Mouse (Mus musculus) E14TG2a.4 (cell line): ENCODE measurements around the gene Csnk1g1.
A peak's percentile ranks its signal among the peaks of the same experiment; 100 is the strongest.

Experiments used
- H3K27me3 ChIP-seq: 2 replicates; pipeline ENCODE4 v1.6.1; 2014; ENCODE audit warnings: low read length, control low read depth; ENCODE audit not compliant: insufficient read depth
- H3K36me3 ChIP-seq: 2 replicates; pipeline ENCODE4 v1.6.1; 2014; ENCODE audit warnings: low read length, control low read depth; ENCODE audit not compliant: insufficient read depth
- H3K4me1 ChIP-seq: replicated peaks from 2 replicates; pipeline ENCODE4 v1.6.1; 2014; ENCODE audit warnings: low read depth, low read length, control low read depth
- H3K4me3 ChIP-seq: replicated peaks from 2 replicates; pipeline ENCODE4 v1.5.1; 2014; ENCODE audit warnings: mild to moderate bottlenecking, low read length
- H3K9me3 ChIP-seq: 2 replicates; pipeline ENCODE4 v1.6.1; 2014; ENCODE audit warnings: low read length, control low read depth
- CTCF ChIP-seq: conservative IDR thresholded peaks from 2 replicates; pipeline ENCODE4 v1.5.1; 2014; ENCODE audit warnings: low read length
- NANOG ChIP-seq: IDR thresholded peaks from 2 replicates; pipeline ENCODE4 v1.6.1; 2014; ENCODE audit warnings: borderline replicate concordance, low read length, mixed read lengths
- POU5F1 ChIP-seq: IDR thresholded peaks from 2 replicates; pipeline ENCODE4 v1.6.1; 2014; ENCODE audit warnings: low read length, borderline replicate concordance

The Csnk1g1 gene

GRCm38 (mm10) chr9:66038082-66038481 lies 129.4 kb downstream of the Csnk1g1 start:
- H3K27me3 ChIP-seq: no peaks in the 10 kb centered on the region
- no peak overlapping the region for H3K4me3 ChIP-seq
- H3K9me3 ChIP-seq: no peaks in the 10 kb centered on the region
- no peak for TF ChIP-seq CTCF
- no peak for TF ChIP-seq POU5F1
- TF ChIP-seq NANOG: no peak
- H3K4me1 ChIP-seq: no peaks in the 10 kb centered on the region
- H3K36me3 ChIP-seq: peaks cover 43% of the 10 kb centered on the region

GRCm38 (mm10) chr9:66038581-66038980 lies 129.9 kb downstream of the Csnk1g1 start:
- TF ChIP-seq NANOG (no peak), POU5F1 (no peak), CTCF (no peak)
- H3K4me1 ChIP-seq: no peaks in the 10 kb centered on the region
- H3K36me3 ChIP-seq: peaks cover 40% of the 10 kb centered on the region
- H3K4me3 ChIP-seq: no peak overlapping the region
- H3K9me3 ChIP-seq: no peaks in the 10 kb centered on the region
- no peaks in the 10 kb centered on the region for H3K27me3 ChIP-seq

GRCm38 (mm10) chr9:66039290-66039689 lies 130.6 kb downstream of the Csnk1g1 start:
- Histone ChIP-seq H3K4me1 (no peaks in the 10 kb centered on the region), H3K9me3 (no peaks in the 10 kb centered on the region), H3K27me3 (no peaks in the 10 kb centered on the region), H3K36me3 (peaks cover 40% of the 10 kb centered on the region), H3K4me3 (no peak overlapping the region)
- no peak for TF ChIP-seq POU5F1
- TF ChIP-seq CTCF: no peak
- no peak for TF ChIP-seq NANOG

- H3K27me3 ChIP-seq: no peaks in the 10 kb centered on the region
- H3K36me3 ChIP-seq: peaks cover 37% of the 10 kb centered on the region
- no peaks in the 10 kb centered on the region for H3K4me1 ChIP-seq
- no peak for TF ChIP-seq CTCF
- no peak for TF ChIP-seq NANOG
- no peak overlapping the region for H3K4me3 ChIP-seq
- no peaks in the 10 kb centered on the region for H3K9me3 ChIP-seq
These were observed 132.1 kb downstream of the Csnk1g1 start for GRCm38 (mm10) chr9:66040801-66041200.

GRCm38 (mm10) chr9:66042331-66042730 lies 133.6 kb downstream of the Csnk1g1 start:
- H3K9me3 ChIP-seq: no peaks in the 10 kb centered on the region

GRCm38 (mm10) chr9:66043241-66043640 lies 134.5 kb downstream of the Csnk1g1 start:
- Histone ChIP-seq H3K4me1 (no peaks in the 10 kb centered on the region), H3K9me3 (no peaks in the 10 kb centered on the region), H3K36me3 (peaks cover 26% of the 10 kb centered on the region), H3K4me3 (no peak overlapping the region), H3K27me3 (no peaks in the 10 kb centered on the region)
- TF ChIP-seq CTCF (no peak), POU5F1 (no peak), NANOG (no peak)

More at GRCm38 (mm10) chr9:66042331-66042730, 133.6 kb downstream of the Csnk1g1 start:
- no peak for TF ChIP-seq CTCF
- no peak for TF ChIP-seq POU5F1
- no peak for TF ChIP-seq NANOG
- H3K4me3 ChIP-seq: no peak overlapping the region
- peaks cover 33% of the 10 kb centered on the region for H3K36me3 ChIP-seq
- H3K27me3 ChIP-seq: no peaks in the 10 kb centered on the region
- no peaks in the 10 kb centered on the region for H3K4me1 ChIP-seq

- TF ChIP-seq CTCF (peak; percentile 34), NANOG (no peak), POU5F1 (no peak)
- Histone ChIP-seq H3K4me3 (no peak overlapping the region), H3K4me1 (peaks cover 5% of the 10 kb centered on the region; the same call in 1 of the 2 replicates), H3K36me3 (no peaks in the 10 kb centered on the region; the same call in 1 of the 2 replicates), H3K9me3 (peaks cover 5% of the 10 kb centered on the region; the same call in 1 of the 2 replicates), H3K27me3 (peaks cover 4% of the 10 kb centered on the region; the same call in 1 of the 2 replicates)
These were observed 141.3 kb downstream of the Csnk1g1 start for GRCm38 (mm10) chr9:66049931-66050601.

GRCm38 (mm10) chr9:66051493-66051892 lies 142.8 kb downstream of the Csnk1g1 start:
- Histone ChIP-seq H3K36me3 (no peaks in the 10 kb centered on the region), H3K9me3 (peaks cover 5% of the 10 kb centered on the region; the same call in 1 of the 2 replicates), H3K4me3 (no peak overlapping the region), H3K27me3 (peaks cover 4% of the 10 kb centered on the region; the same call in 1 of the 2 replicates), H3K4me1 (peaks cover 5% of the 10 kb centered on the region; the same call in 1 of the 2 replicates)
- TF ChIP-seq NANOG (no peak), POU5F1 (no peak), CTCF (no peak)

GRCm38 (mm10) chr9:66052731-66053130 lies 144.0 kb downstream of the Csnk1g1 start:
- H3K36me3 ChIP-seq: no peaks in the 10 kb centered on the region
- H3K4me1 ChIP-seq: peaks cover 5% of the 10 kb centered on the region; the same call in 1 of the 2 replicates
- TF ChIP-seq POU5F1 (no peak), NANOG (no peak), CTCF (no peak)
- H3K9me3 ChIP-seq: peaks cover 5% of the 10 kb centered on the region; the same call in 1 of the 2 replicates
- H3K4me3 ChIP-seq: no peak overlapping the region
- peaks cover 4% of the 10 kb centered on the region; the same call in 1 of the 2 replicates for H3K27me3 ChIP-seq
